Comparison of ENCODE assay signal across 30 mouse cellular contexts in genomic region chr10:10600771-10601170, GRCm38 (mm10). TPM values are rescaled to one million over a fixed set of nuclear protein-coding genes. Genes with fewer than 3 reads are reported as not detected.
DNase-seq lines count a peak whose midpoint lies in the region; ATAC-seq and TF ChIP-seq lines count a peak whose summit lies in the region.
"Had no signal": no experiment of that assay in that cellular context is flagged by ENCODE, and none has a peak within 500 bp of the region (broad histone marks: within the 10 kb centered on the region; RNA-seq: fewer than 3 reads in every experiment).

No protein-coding gene starts in this region.

- H3K4me2 ChIP-seq in midbrain, postnatal 0 days (ENCODE audit: low read depth, low read length, poor library complexity, severe bottlenecking), result no peak overlapping the region
- H3K4me2 ChIP-seq: embryonic facial prominence, embryonic 12.5 days; heart, embryonic 11.5 days; hindbrain, embryonic 13.5 days; kidney, embryonic 15.5 days; liver, embryonic 12.5 days; midbrain, embryonic 12.5 days had no signal

- no peaks in the 10 kb centered on the region for H3K9me3 ChIP-seq in midbrain, postnatal 0 days (ENCODE audit: low read length)
- no peaks in the 10 kb centered on the region for H3K9me3 ChIP-seq in midbrain, embryonic 10.5 days (replicated peaks)
- H3K9me3 ChIP-seq: embryonic facial prominence, embryonic 12.5 days; hindbrain, embryonic 13.5 days; kidney, embryonic 15.5 days; liver, embryonic 12.5 days; midbrain, embryonic 12.5 days had no signal

- no peaks in the 10 kb centered on the region for H3K27me3 ChIP-seq in midbrain, postnatal 0 days (ENCODE audit: insufficient read depth, low read length)
- no peaks in the 10 kb centered on the region for H3K27me3 ChIP-seq in midbrain, embryonic 10.5 days (ENCODE audit: low read depth, poor library complexity, severe bottlenecking)
- H3K27me3 ChIP-seq: CH12.LX; embryonic facial prominence, embryonic 12.5 days; hindbrain, embryonic 13.5 days; kidney, embryonic 15.5 days; liver, embryonic 12.5 days; midbrain, embryonic 12.5 days had no signal

- H3K4me1 ChIP-seq in midbrain, postnatal 0 days (ENCODE audit: insufficient read depth, low read length), result no peaks in the 10 kb centered on the region
- no peaks in the 10 kb centered on the region for H3K4me1 ChIP-seq in midbrain, embryonic 10.5 days
- H3K4me1 ChIP-seq: embryonic facial prominence, embryonic 12.5 days; hindbrain, embryonic 13.5 days; kidney, embryonic 15.5 days; liver, embryonic 12.5 days; midbrain, embryonic 12.5 days had no signal

- H3K9ac ChIP-seq in midbrain, postnatal 0 days (replicated peaks; ENCODE audit: low read length, poor library complexity, severe bottlenecking), result no peak overlapping the region
- H3K9ac ChIP-seq: embryonic facial prominence, embryonic 12.5 days; hindbrain, embryonic 13.5 days; kidney, embryonic 15.5 days; liver, embryonic 12.5 days; liver, postnatal 0 days; midbrain, embryonic 12.5 days had no signal

- peak; percentile 75 for ATAC-seq in cerebellum, adult (ENCODE audit: insufficient number of reproducible peaks, low FRiP score, low TSS enrichment)
- ATAC-seq in midbrain, postnatal 0 days (ENCODE audit: low FRiP score), result no peak
- ATAC-seq: forebrain, embryonic 16.5 days; inflammation-experienced regulatory T-cells, adult 6 months; liver, embryonic 12.5 days; liver, postnatal 0 days had no signal

- TF ChIP-seq CTCF in midbrain, postnatal 0 days (IDR thresholded peaks at IDR 0.05), result peak; percentile 55

- no peaks in the 10 kb centered on the region for H3K36me3 ChIP-seq in midbrain, postnatal 0 days (ENCODE audit: insufficient read depth, low read length)
- H3K36me3 ChIP-seq in midbrain, embryonic 10.5 days, result no peaks in the 10 kb centered on the region
- H3K36me3 ChIP-seq: embryonic facial prominence, embryonic 12.5 days; hindbrain, embryonic 13.5 days; kidney, embryonic 15.5 days; liver, embryonic 12.5 days; midbrain, embryonic 12.5 days had no signal

- no peak overlapping the region for H3K4me3 ChIP-seq in midbrain, postnatal 0 days (ENCODE audit: low read depth, low read length)
- H3K4me3 ChIP-seq in midbrain, embryonic 10.5 days, result no peak overlapping the region
- H3K4me3 ChIP-seq: embryonic facial prominence, embryonic 12.5 days; gastrocnemius, adult 2 months; hindbrain, embryonic 13.5 days; kidney, embryonic 15.5 days; liver, embryonic 12.5 days; midbrain, embryonic 12.5 days had no signal

- 67% methylated on average over 3 of the region's 3 CpGs for WGBS in midbrain, postnatal 0 days
- 85% methylated on average over 3 of the region's 3 CpGs for WGBS in midbrain, embryonic 10.5 days

- H3K27ac ChIP-seq in midbrain, postnatal 0 days (ENCODE audit: low read depth, low read length), result no peak overlapping the region
- H3K27ac ChIP-seq in midbrain, embryonic 10.5 days (replicated peaks), result no peak overlapping the region
- H3K27ac ChIP-seq: embryonic facial prominence, embryonic 12.5 days; gastrocnemius, adult 2 months; hindbrain, embryonic 13.5 days; kidney, embryonic 15.5 days; liver, embryonic 12.5 days; midbrain, embryonic 12.5 days had no signal

- no peak for DNase-seq in cerebellum, postnatal 4 days (ENCODE audit: low spot score in 2 of 2)
- DNase-seq in midbrain, postnatal 0 days (ENCODE audit: low spot score), result peak; percentile 31
- DNase-seq in midbrain, embryonic 10.5 days (ENCODE audit: low spot score), result no peak
- DNase-seq in cerebellum, postnatal 10 days, result peak; percentile 36
- DNase-seq in kidney, postnatal 25 days, result no peak
- DNase-seq in kidney, adult 11 months, result no peak
- DNase-seq in embryo, embryonic 11 days, result no peak
- DNase-seq: adrenal gland, postnatal 14 days; gastrocnemius, adult 2 months; gastrocnemius, postnatal 36 days; heart, adult 18-20 months; heart, postnatal 4 days; kidney, adult 18-20 months; kidney, postnatal 36 days; layer of hippocampus, postnatal 36 days; left cerebral cortex, postnatal 4 days; liver, postnatal 0 days; lung, postnatal 36 days; spleen, adult 18-20 months; thymus, postnatal 14 days had no signal

RNA-seq across cellular contexts. Expression of gene Rab32, which starts 42.7 kb away (rescaled TPM):
- 2.5 and 3.6 TPM in 2 replicates for total RNA-seq in midbrain, postnatal 0 days (2014; rRNA removed)
- polyA plus RNA-seq in midbrain, postnatal 0 days (2015; fragmentation: Nextera tagmentation; extraction: Ambion mirVana), result 3.9 and 4.2 TPM in 2 replicates
- 8.5 and 11.9 TPM in 2 replicates for polyA plus RNA-seq in midbrain, embryonic 10.5 days (2016; fragmentation: Nextera tagmentation; extraction: Ambion mirVana)
- total RNA-seq: CH12.LX had no signal

Comparison
In these comparisons a context has a peak if more than half of its experiments do, and no peak if none do; other contexts are left out.
1. DNase-seq: peak in midbrain, postnatal 0 days (single experiment) and cerebellum, postnatal 10 days (2 of 2); none in cerebellum, postnatal 4 days (0 of 2), midbrain, embryonic 10.5 days (single experiment), kidney, postnatal 25 days (0 of 2), kidney, adult 11 months (single experiment) and embryo, embryonic 11 days (single experiment).